Mouse (Mus musculus) embryonic fibroblast, embryonic 13.5 days (primary cell): ENCODE data around the gene Hps1.

Experiments
- CTCF ChIP-seq: IDR thresholded peaks from 2 replicates; pipeline ENCODE4 v1.5.1; 2011; ENCODE audit warnings: mild to moderate bottlenecking, control low read depth, low read length, moderate library complexity, borderline replicate concordance; ENCODE audit not compliant: insufficient read depth
- POLR2A ChIP-seq: IDR thresholded peaks from 2 replicates; pipeline ENCODE4 v1.6.1; 2011; ENCODE audit warnings: low read depth, mild to moderate bottlenecking, control low read depth, low read length, moderate library complexity

DNA sequence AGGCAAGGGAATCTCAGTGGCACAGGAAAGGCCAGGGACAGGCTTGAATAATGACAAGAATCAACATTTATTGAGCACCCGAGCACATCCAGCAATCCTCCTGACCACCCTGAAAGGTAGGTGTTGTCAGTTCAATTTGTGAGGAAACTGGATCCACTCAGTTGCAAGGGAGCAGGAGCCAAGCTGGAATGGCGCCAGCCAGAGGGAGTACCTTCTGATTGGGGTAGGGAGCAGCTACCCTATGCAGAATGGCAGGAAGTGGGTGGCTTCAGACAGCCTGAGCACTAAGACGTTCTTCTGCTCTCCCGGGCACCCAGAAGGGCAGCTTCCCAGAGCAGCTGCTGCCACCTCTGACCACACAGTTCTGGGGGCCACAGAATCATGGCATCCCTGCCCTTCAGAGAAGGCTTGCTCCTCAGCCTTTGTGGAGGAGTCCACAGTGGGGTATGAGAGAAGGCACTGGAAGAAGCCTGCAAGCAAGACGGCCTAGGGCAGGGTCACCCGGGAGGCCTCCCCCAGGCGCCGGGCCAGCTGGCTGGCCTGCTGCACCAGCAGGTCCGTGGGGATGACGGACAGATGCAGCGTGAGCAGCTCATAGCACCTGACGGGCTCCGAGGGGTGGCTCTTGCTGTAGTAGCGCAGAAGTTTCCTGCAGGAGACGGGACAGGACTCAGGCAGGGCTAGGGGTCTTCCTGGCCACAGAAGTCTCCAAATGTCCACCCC is 24.5 kb downstream of the Hps1 start:
- TF ChIP-seq CTCF (no peak), POLR2A (no peak)
